Mouse (Mus musculus) bone marrow macrophage, adult 2 months (primary cell): Measurements from ENCODE around the gene Ss18l2.

ENCODE experiments used
- CTCF ChIP-seq: IDR thresholded peaks from 2 replicates; pipeline ENCODE4 v1.5.1; 2012; ENCODE audit warnings: low read depth, mild to moderate bottlenecking, low read length, moderate library complexity
- POLR2A ChIP-seq: IDR thresholded peaks from 2 replicates; pipeline ENCODE4 v1.6.1; 2012; ENCODE audit warnings: mild to moderate bottlenecking, low read depth, low read length, borderline replicate concordance

- TF ChIP-seq CTCF (no peak), POLR2A (no peak)
Measured at GRCm38 (mm10) chr9:121757432-121757831, 47.3 kb downstream of the Ss18l2 start.
